Comparison of ENCODE assay signal across 8 mouse cellular contexts in the genomic region with DNA sequence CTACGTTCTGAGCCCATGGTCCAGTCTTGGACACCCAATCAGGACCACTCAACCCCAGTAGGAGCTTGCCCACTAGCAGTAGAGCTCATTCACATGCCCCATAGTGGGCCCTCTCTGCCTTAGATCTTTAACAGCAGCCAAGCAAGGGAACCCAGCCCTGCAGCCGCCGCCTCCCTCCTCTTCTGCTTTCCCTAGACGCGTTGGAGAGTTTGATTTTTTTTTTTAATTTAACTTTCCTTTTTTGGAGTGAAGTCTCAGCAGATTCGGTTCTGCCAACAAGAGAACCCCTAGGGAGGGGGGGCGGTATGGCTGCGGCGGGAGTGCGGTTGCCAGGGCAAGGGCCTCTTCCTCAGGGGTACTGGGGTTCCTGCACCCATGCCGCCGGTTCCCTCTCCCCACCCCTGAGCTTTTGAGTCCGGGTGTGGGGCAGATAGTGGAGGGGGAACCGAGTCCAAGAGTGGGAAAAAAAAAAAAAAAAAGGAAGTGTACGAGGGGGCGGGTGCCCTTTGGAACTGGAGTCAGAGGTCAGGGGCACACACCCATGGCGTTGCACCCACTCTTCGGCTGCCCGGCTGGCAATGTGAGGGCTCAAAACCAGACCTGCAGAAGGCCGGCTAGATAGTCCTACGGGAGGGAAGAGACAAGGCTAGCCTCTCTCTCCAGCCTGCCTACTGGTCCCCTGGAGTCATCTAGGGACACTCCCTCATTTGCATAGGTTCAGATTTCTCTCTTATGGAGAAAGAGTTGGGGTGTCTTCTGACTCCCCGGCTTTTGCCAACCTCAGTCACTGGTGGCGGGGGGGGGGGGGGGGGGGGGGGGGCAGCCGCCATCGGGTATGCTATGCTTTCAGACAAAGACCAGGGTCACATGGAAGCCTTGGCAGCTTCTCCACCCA. TPM values are rescaled to one million over a fixed set of nuclear protein-coding genes. Genes with fewer than 3 reads are reported as not detected.
DNase-seq lines count a peak whose midpoint lies in the region; ATAC-seq and TF ChIP-seq lines count a peak whose summit lies in the region.

No protein-coding gene starts in this region.

- WGBS in embryonic facial prominence, embryonic 13.5 days: 3% methylated on average over 22 of the region's 25 CpGs
- under 1% methylated on average over 18 of the region's 25 CpGs for WGBS in hindbrain, embryonic 12.5 days
- 4% methylated on average over 20 of the region's 25 CpGs for WGBS in limb, embryonic 14.5 days
- 5% methylated on average over 22 of the region's 25 CpGs for WGBS in midbrain, embryonic 15.5 days

- H3K4me3 ChIP-seq in embryonic facial prominence, embryonic 13.5 days: peak overlapping the region; percentile 90
- H3K4me3 ChIP-seq in hindbrain, embryonic 12.5 days: peak overlapping the region; percentile 89
- peak overlapping the region; percentile 91 for H3K4me3 ChIP-seq in limb, embryonic 14.5 days (replicated peaks; ENCODE audit: low read length)
- peak overlapping the region; percentile 52 for H3K4me3 ChIP-seq in midbrain, embryonic 15.5 days

- no peaks in the 10 kb centered on the region for H3K9me3 ChIP-seq in embryonic facial prominence, embryonic 13.5 days
- H3K9me3 ChIP-seq in hindbrain, embryonic 12.5 days (replicated peaks): no peaks in the 10 kb centered on the region
- H3K9me3 ChIP-seq in limb, embryonic 14.5 days (ENCODE audit: control insufficient read depth, low read length): no peaks in the 10 kb centered on the region
- no peaks in the 10 kb centered on the region for H3K9me3 ChIP-seq in midbrain, embryonic 15.5 days

- peak overlapping the region; percentile 97 for H3K27ac ChIP-seq in embryonic facial prominence, embryonic 13.5 days
- H3K27ac ChIP-seq in hindbrain, embryonic 12.5 days: peak overlapping the region; percentile 82
- H3K27ac ChIP-seq in limb, embryonic 14.5 days (replicated peaks; ENCODE audit: low read depth, low read length): peak overlapping the region; percentile 89
- H3K27ac ChIP-seq in midbrain, embryonic 15.5 days: peak overlapping the region; percentile 91

- peaks cover 61% of the 10 kb centered on the region for H3K4me1 ChIP-seq in embryonic facial prominence, embryonic 13.5 days
- peaks cover 48% of the 10 kb centered on the region for H3K4me1 ChIP-seq in hindbrain, embryonic 12.5 days
- peaks cover 52% of the 10 kb centered on the region for H3K4me1 ChIP-seq in limb, embryonic 14.5 days (ENCODE audit: control insufficient read depth, insufficient read depth, low read length)
- H3K4me1 ChIP-seq in midbrain, embryonic 15.5 days: peaks cover 42% of the 10 kb centered on the region

- no peak for TF ChIP-seq POLR2A in limb, embryonic 14.5 days (IDR thresholded peaks at IDR 0.05; ENCODE audit: borderline replicate concordance, extremely low read depth, insufficient read depth, insufficient read length)

- H3K9ac ChIP-seq in embryonic facial prominence, embryonic 13.5 days: peak overlapping the region; percentile 95
- H3K9ac ChIP-seq in hindbrain, embryonic 12.5 days: peak overlapping the region; percentile 57
- peak overlapping the region; percentile 90 for H3K9ac ChIP-seq in limb, embryonic 14.5 days (ENCODE audit: low read depth, low read length, severe bottlenecking)
- H3K9ac ChIP-seq in midbrain, embryonic 15.5 days: peak overlapping the region; percentile 39

- peak; percentile 34 for DNase-seq in cerebellum, adult 8-10 months
- DNase-seq in cerebellum, postnatal 36 days: no peak
- peak; percentile 63 to 66 for DNase-seq in B cell, adult 2 months
- DNase-seq in limb, embryonic 14.5 days (ENCODE audit: low spot score): no peak
- DNase-seq in thymus, postnatal 0 days (ENCODE audit: low spot score): peak; percentile 29

- H3K36me3 ChIP-seq in embryonic facial prominence, embryonic 13.5 days: no peaks in the 10 kb centered on the region
- H3K36me3 ChIP-seq in hindbrain, embryonic 12.5 days: no peaks in the 10 kb centered on the region
- H3K36me3 ChIP-seq in limb, embryonic 14.5 days (ENCODE audit: control insufficient read depth, insufficient read depth, low read length): no peaks in the 10 kb centered on the region
- H3K36me3 ChIP-seq in midbrain, embryonic 15.5 days (replicated peaks): no peaks in the 10 kb centered on the region

- ATAC-seq in embryonic facial prominence, embryonic 13.5 days (ENCODE audit: insufficient number of reproducible peaks, insufficient read depth, low FRiP score, low TSS enrichment, low read depth): peak; percentile 17; the same call in 1 of the 2 replicates
- peak; percentile 27; the same call in 1 of the 2 replicates for ATAC-seq in hindbrain, embryonic 12.5 days (ENCODE audit: low FRiP score)
- peak; percentile 17 for ATAC-seq in limb, embryonic 14.5 days (ENCODE audit: low FRiP score, low read depth)
- ATAC-seq in midbrain, embryonic 15.5 days (replicated peaks): no peak; the same call in 1 of the 2 replicates

- H3K27me3 ChIP-seq in embryonic facial prominence, embryonic 13.5 days: no peaks in the 10 kb centered on the region
- H3K27me3 ChIP-seq in hindbrain, embryonic 12.5 days: no peaks in the 10 kb centered on the region
- no peaks in the 10 kb centered on the region for H3K27me3 ChIP-seq in limb, embryonic 14.5 days (ENCODE audit: control insufficient read depth, insufficient read depth, low read length)
- H3K27me3 ChIP-seq in midbrain, embryonic 15.5 days (replicated peaks): no peaks in the 10 kb centered on the region

- H3K4me2 ChIP-seq in embryonic facial prominence, embryonic 13.5 days: peak overlapping the region; percentile 87
- peak overlapping the region; percentile 70 for H3K4me2 ChIP-seq in hindbrain, embryonic 12.5 days (replicated peaks)
- peak overlapping the region; percentile 80 for H3K4me2 ChIP-seq in limb, embryonic 14.5 days (replicated peaks; ENCODE audit: low read depth, low read length, severe bottlenecking)
- H3K4me2 ChIP-seq in midbrain, embryonic 15.5 days: peak overlapping the region; percentile 54

RNA-seq across cellular contexts. Expression of a gene that starts 1.0 kb away (rescaled TPM):
- 35.1 and 36.2 TPM in 2 replicates for polyA plus RNA-seq in embryonic facial prominence, embryonic 13.5 days (2015; fragmentation: Nextera tagmentation; extraction: Ambion mirVana)
- polyA plus RNA-seq in hindbrain, embryonic 12.5 days (2016; fragmentation: Nextera tagmentation; extraction: Ambion mirVana): 30.2 and 31.0 TPM in 2 replicates
- polyA plus RNA-seq in limb, embryonic 14.5 days (2012; rRNA removed): 75.9 and 89.8 TPM in 2 replicates
- polyA plus RNA-seq in limb, embryonic 14.5 days (2014; fragmentation: Nextera tagmentation; extraction: Ambion mirVana): 37.0 and 39.3 TPM in 2 replicates
- 25.6 and 27.6 TPM in 2 replicates for polyA plus RNA-seq in midbrain, embryonic 15.5 days (2015; fragmentation: Nextera tagmentation; extraction: Ambion mirVana)
- polyA plus RNA-seq in thymus, postnatal 0 days (2015; fragmentation: Nextera tagmentation; extraction: Ambion mirVana): 14.3 and 19.8 TPM in 2 replicates

Comparison
In these comparisons a context has a peak if more than half of its experiments do, and no peak if none do; other contexts are left out.
1. DNase-seq: peak in cerebellum, adult 8-10 months (single experiment), B cell, adult 2 months (2 of 2) and thymus, postnatal 0 days (single experiment); none in cerebellum, postnatal 36 days (0 of 2) and limb, embryonic 14.5 days (single experiment).
2. H3K9ac ChIP-seq: peak in every context shown above with its lines; median percentile 95 in embryonic facial prominence, embryonic 13.5 days; 90 in limb, embryonic 14.5 days; 57 in hindbrain, embryonic 12.5 days; 39 in midbrain, embryonic 15.5 days.
3. Peak in every context shown above with its lines, with median percentiles within 50 percentile points of each other: H3K27ac ChIP-seq, H3K4me2 ChIP-seq and H3K4me3 ChIP-seq.